Mouse (Mus musculus) lung, postnatal 0 days (tissue): ENCODE results near the gene Olfr5.

ENCODE experiments used
- CTCF ChIP-seq: IDR thresholded peaks from 2 replicates; pipeline ENCODE4 v1.5.1; 2016; ENCODE audit warnings: antibody characterized with exemption, mild to moderate bottlenecking
- EP300 ChIP-seq: IDR thresholded peaks from 2 replicates; pipeline ENCODE4 v1.6.1; 2016; ENCODE audit warnings: antibody characterized with exemption, mild to moderate bottlenecking, control low read depth

GRCm38 (mm10) chr7:6486841-6487240 lies at the start of gene Olfr5:
- TF ChIP-seq CTCF (no peak), EP300 (no peak)
